Mouse (Mus musculus): ENCODE results near the gene Comt. TPM values are rescaled to one million over a fixed set of nuclear protein-coding genes. Genes with fewer than 3 reads are reported as not detected.

The Comt gene
- polyA plus RNA-seq, 1 experiment from 2014 or later: 53.9 TPM

- no peak overlapping the region for H3K9ac ChIP-seq (ENCODE audit: low read depth, low read length)
- ATAC-seq (ENCODE audit: low FRiP score): no peak
- H3K27me3 ChIP-seq (ENCODE audit: control insufficient read depth, insufficient read depth, low read length): no peaks in the 10 kb centered on the region
- peaks cover 32% of the 10 kb centered on the region for H3K4me1 ChIP-seq (replicated peaks; ENCODE audit: control insufficient read depth, insufficient read depth, low read length)
- H3K27ac ChIP-seq (ENCODE audit: low read depth, low read length): no peak overlapping the region
- H3K36me3 ChIP-seq (ENCODE audit: control insufficient read depth, insufficient read depth, low read length): no peaks in the 10 kb centered on the region
- no peak overlapping the region for H3K4me3 ChIP-seq (ENCODE audit: low read depth, low read length)
- DNase-seq (ENCODE audit: low spot score): no peak
- no peak overlapping the region for H3K4me2 ChIP-seq (replicated peaks; ENCODE audit: low read depth, low read length)
- WGBS: 94% methylated on average over 3 of the region's 3 CpGs
- no peaks in the 10 kb centered on the region for H3K9me3 ChIP-seq (ENCODE audit: control insufficient read depth, low read length)
These were observed 35.5 kb downstream of the Comt start for GRCm38 (mm10) chr16:18391127-18391526.

GRCm38 (mm10) chr16:18390399-18390798 is 36.3 kb downstream of the Comt start:
- Histone ChIP-seq H3K27ac (ENCODE audit: low read depth, low read length) (no peak overlapping the region), H3K36me3 (ENCODE audit: control insufficient read depth, insufficient read depth, low read length) (no peaks in the 10 kb centered on the region), H3K4me3 (ENCODE audit: low read depth, low read length) (no peak overlapping the region), H3K4me1 (replicated peaks; ENCODE audit: control insufficient read depth, insufficient read depth, low read length) (peaks cover 28% of the 10 kb centered on the region), H3K4me2 (replicated peaks; ENCODE audit: low read depth, low read length) (no peak overlapping the region), H3K9ac (ENCODE audit: low read depth, low read length) (no peak overlapping the region), H3K27me3 (ENCODE audit: control insufficient read depth, insufficient read depth, low read length) (no peaks in the 10 kb centered on the region), H3K9me3 (ENCODE audit: control insufficient read depth, low read length) (no peaks in the 10 kb centered on the region)
- 78% methylated on average over 6 of the region's 6 CpGs for WGBS
- no peak for ATAC-seq (ENCODE audit: low FRiP score)
- DNase-seq (ENCODE audit: low spot score): no peak

GRCm38 (mm10) chr16:18388583-18389435 is 37.8 kb downstream of the Comt start:
- H3K4me2 ChIP-seq (replicated peaks; ENCODE audit: low read depth, low read length): no peak overlapping the region
- DNase-seq (ENCODE audit: low spot score) (peak; percentile 47), ATAC-seq (ENCODE audit: low FRiP score) (peak; percentile 10; the same call in 1 of the 2 replicates)
- H3K4me1 ChIP-seq (replicated peaks; ENCODE audit: control insufficient read depth, insufficient read depth, low read length): peaks cover 22% of the 10 kb centered on the region
- no peak overlapping the region for H3K4me3 ChIP-seq (ENCODE audit: low read depth, low read length)
- H3K27me3 ChIP-seq (ENCODE audit: control insufficient read depth, insufficient read depth, low read length): no peaks in the 10 kb centered on the region
- H3K36me3 ChIP-seq (ENCODE audit: control insufficient read depth, insufficient read depth, low read length): no peaks in the 10 kb centered on the region
- no peaks in the 10 kb centered on the region for H3K9me3 ChIP-seq (ENCODE audit: control insufficient read depth, low read length)
- H3K9ac ChIP-seq (ENCODE audit: low read depth, low read length): no peak overlapping the region
- peak overlapping the region; percentile 82 for H3K27ac ChIP-seq (ENCODE audit: low read depth, low read length)
- WGBS: 78% methylated on average over 14 of the region's 14 CpGs

- peak overlapping the region; percentile 27; the same call in 1 of the 2 replicates for H3K9ac ChIP-seq (ENCODE audit: low read depth, low read length)
- H3K36me3 ChIP-seq (ENCODE audit: control insufficient read depth, insufficient read depth, low read length): no peaks in the 10 kb centered on the region
- ATAC-seq (ENCODE audit: low FRiP score): no peak
- H3K9me3 ChIP-seq (ENCODE audit: control insufficient read depth, low read length): no peaks in the 10 kb centered on the region
- H3K4me1 ChIP-seq (replicated peaks; ENCODE audit: control insufficient read depth, insufficient read depth, low read length): peaks cover 24% of the 10 kb centered on the region
- H3K4me3 ChIP-seq (ENCODE audit: low read depth, low read length): no peak overlapping the region
- H3K27ac ChIP-seq (ENCODE audit: low read depth, low read length): peak overlapping the region; percentile 82
- H3K4me2 ChIP-seq (replicated peaks; ENCODE audit: low read depth, low read length): no peak overlapping the region
- H3K27me3 ChIP-seq (ENCODE audit: control insufficient read depth, insufficient read depth, low read length): no peaks in the 10 kb centered on the region
- WGBS: 45% methylated on average over 5 of the region's 7 CpGs
- no peak for DNase-seq (ENCODE audit: low spot score)
These were observed 38.7 kb downstream of the Comt start for GRCm38 (mm10) chr16:18387704-18388582.

GRCm38 (mm10) chr16:18386972-18387371 is 39.7 kb downstream of the Comt start:
- ATAC-seq (ENCODE audit: low FRiP score) (no peak), DNase-seq (ENCODE audit: low spot score) (no peak)
- H3K9me3 ChIP-seq (ENCODE audit: control insufficient read depth, low read length): no peaks in the 10 kb centered on the region
- peaks cover 23% of the 10 kb centered on the region for H3K4me1 ChIP-seq (replicated peaks; ENCODE audit: control insufficient read depth, insufficient read depth, low read length)
- no peaks in the 10 kb centered on the region for H3K27me3 ChIP-seq (ENCODE audit: control insufficient read depth, insufficient read depth, low read length)
- H3K4me3 ChIP-seq (ENCODE audit: low read depth, low read length): no peak overlapping the region
- H3K4me2 ChIP-seq (replicated peaks; ENCODE audit: low read depth, low read length): no peak overlapping the region
- peak overlapping the region; percentile 82; the same call in 1 of the 2 replicates for H3K27ac ChIP-seq (ENCODE audit: low read depth, low read length)
- no peak overlapping the region for H3K9ac ChIP-seq (ENCODE audit: low read depth, low read length)
- 50% methylated on average over 3 of the region's 3 CpGs for WGBS
- H3K36me3 ChIP-seq (ENCODE audit: control insufficient read depth, insufficient read depth, low read length): no peaks in the 10 kb centered on the region

GRCm38 (mm10) chr16:18386451-18386850 is 40.2 kb downstream of the Comt start:
- no peak overlapping the region for H3K4me2 ChIP-seq (replicated peaks; ENCODE audit: low read depth, low read length)
- WGBS: 78% methylated on average over 7 of the region's 7 CpGs
- no peak overlapping the region for H3K27ac ChIP-seq (ENCODE audit: low read depth, low read length)
- no peak overlapping the region for H3K4me3 ChIP-seq (ENCODE audit: low read depth, low read length)
- H3K36me3 ChIP-seq (ENCODE audit: control insufficient read depth, insufficient read depth, low read length): no peaks in the 10 kb centered on the region
- no peak overlapping the region for H3K9ac ChIP-seq (ENCODE audit: low read depth, low read length)
- peaks cover 26% of the 10 kb centered on the region for H3K4me1 ChIP-seq (replicated peaks; ENCODE audit: control insufficient read depth, insufficient read depth, low read length)
- no peaks in the 10 kb centered on the region for H3K9me3 ChIP-seq (ENCODE audit: control insufficient read depth, low read length)
- no peak for ATAC-seq (ENCODE audit: low FRiP score)
- H3K27me3 ChIP-seq (ENCODE audit: control insufficient read depth, insufficient read depth, low read length): no peaks in the 10 kb centered on the region
- no peak for DNase-seq (ENCODE audit: low spot score)

GRCm38 (mm10) chr16:18385411-18385810 is 41.2 kb downstream of the Comt start:
- WGBS: 59% methylated on average over 5 of the region's 5 CpGs
- peaks cover 33% of the 10 kb centered on the region for H3K4me1 ChIP-seq (replicated peaks; ENCODE audit: control insufficient read depth, insufficient read depth, low read length)
- no peak overlapping the region for H3K27ac ChIP-seq (ENCODE audit: low read depth, low read length)
- no peaks in the 10 kb centered on the region for H3K27me3 ChIP-seq (ENCODE audit: control insufficient read depth, insufficient read depth, low read length)
- H3K4me2 ChIP-seq (replicated peaks; ENCODE audit: low read depth, low read length): no peak overlapping the region
- no peak for ATAC-seq (ENCODE audit: low FRiP score)
- no peaks in the 10 kb centered on the region for H3K9me3 ChIP-seq (ENCODE audit: control insufficient read depth, low read length)
- H3K9ac ChIP-seq (ENCODE audit: low read depth, low read length): no peak overlapping the region
- H3K36me3 ChIP-seq (ENCODE audit: control insufficient read depth, insufficient read depth, low read length): no peaks in the 10 kb centered on the region
- H3K4me3 ChIP-seq (ENCODE audit: low read depth, low read length): no peak overlapping the region
- no peak for DNase-seq (ENCODE audit: low spot score)

- WGBS: 51% methylated on average over 8 of the region's 8 CpGs
- no peak for DNase-seq (ENCODE audit: low spot score)
These were observed 42.0 kb downstream of the Comt start for GRCm38 (mm10) chr16:18384659-18385058.

More at GRCm38 (mm10) chr16:18384659-18385058, 42.0 kb downstream of the Comt start:
- Histone ChIP-seq H3K4me1 (replicated peaks; ENCODE audit: control insufficient read depth, insufficient read depth, low read length) (peaks cover 38% of the 10 kb centered on the region), H3K9me3 (ENCODE audit: control insufficient read depth, low read length) (no peaks in the 10 kb centered on the region), H3K36me3 (ENCODE audit: control insufficient read depth, insufficient read depth, low read length) (no peaks in the 10 kb centered on the region), H3K4me3 (ENCODE audit: low read depth, low read length) (no peak overlapping the region), H3K4me2 (replicated peaks; ENCODE audit: low read depth, low read length) (no peak overlapping the region), H3K9ac (ENCODE audit: low read depth, low read length) (no peak overlapping the region), H3K27ac (ENCODE audit: low read depth, low read length) (no peak overlapping the region), H3K27me3 (ENCODE audit: control insufficient read depth, insufficient read depth, low read length) (no peaks in the 10 kb centered on the region)
- no peak for ATAC-seq (ENCODE audit: low FRiP score)
